Mouse (Mus musculus) kidney, postnatal 0 days (tissue): Measurements from ENCODE around the gene Ccdc187. TPM values are rescaled to one million over a fixed set of nuclear protein-coding genes. Genes with fewer than 3 reads are reported as not detected.

Source experiments
- ATAC-seq: fragments of 200-750 bp; cut with Nextera tagmentation; replicated peaks from 2 replicates; pipeline ENCODE4 v1.8.0; 2017; ENCODE audit warnings: low read depth, moderate number of reproducible peaks, moderate TSS enrichment, moderate library complexity; ENCODE audit not compliant: low FRiP score
- DNase-seq: peaks from one replicate; pipeline ENCODE4 v3.0.0-alpha.2; 2016; ENCODE audit warnings: low spot score
- H3K27ac ChIP-seq: fragments of 300-500 bp; sonication (generic); 2 replicates; pipeline ENCODE4 v1.5.1; 2014; ENCODE audit warnings: mild to moderate bottlenecking
- H3K27me3 ChIP-seq: fragments of 300-500 bp; sonication (generic); 2 replicates; pipeline ENCODE4 v1.6.1; 2014; ENCODE audit warnings: low read length, mixed read lengths; ENCODE audit not compliant: insufficient read depth
- H3K36me3 ChIP-seq: fragments of 300-500 bp; sonication (generic); 2 replicates; pipeline ENCODE4 v1.6.1; 2014; ENCODE audit warnings: low read length, mixed read lengths; ENCODE audit not compliant: insufficient read depth
- H3K4me1 ChIP-seq: fragments of 300-500 bp; sonication (generic); replicated peaks from 2 replicates; pipeline ENCODE4 v1.6.1; 2014; ENCODE audit warnings: antibody characterized with exemption, low read length, mixed read lengths; ENCODE audit not compliant: insufficient read depth
- H3K4me2 ChIP-seq: fragments of 300-500 bp; sonication (generic); 2 replicates; pipeline ENCODE4 v1.6.1; 2014; ENCODE audit warnings: mild to moderate bottlenecking, low read length, moderate library complexity, mixed read lengths
- H3K4me3 ChIP-seq: fragments of 300-500 bp; sonication (generic); replicated peaks from 2 replicates; pipeline ENCODE4 v1.5.1; 2014; ENCODE audit warnings: low read depth, low read length
- H3K9ac ChIP-seq: fragments of 300-500 bp; sonication (generic); 2 replicates; pipeline ENCODE4 v1.6.1; 2014; ENCODE audit warnings: low read depth, low read length
- H3K9me3 ChIP-seq: fragments of 300-500 bp; sonication (generic); replicated peaks from 2 replicates; pipeline ENCODE4 v1.6.1; 2016; ENCODE audit warnings: low read length, inconsistent platforms, mixed read lengths
- CTCF ChIP-seq: IDR thresholded peaks from 2 replicates; pipeline ENCODE4 v1.5.1; 2016; ENCODE audit warnings: antibody characterized with exemption, low read depth, mild to moderate bottlenecking, moderate library complexity
- WGBS: fragments of 180-500 bp; shearing (Covaris S2); extraction: QIAGEN DNeasy Blood & Tissue Kit; methylation state at CpG from one replicate; pipeline ENCODE4 v1.1.7; 2014; 5-methylcytosine and 5-hydroxymethylcytosine counted together
- polyA plus RNA-seq: library from polyadenylated mRNA; unstranded; fragments of >200 nt; fragmentation: Nextera tagmentation; extraction: Ambion mirVana; gene quantifications from 2 replicates; pipeline ENCODE4 v1.2.1, GENCODE M21; 2015

Ccdc187 gene
- polyA plus RNA-seq, 1 experiment from 2014 or later = not detected

- Histone ChIP-seq H3K4me3 (no peak overlapping the region), H3K36me3 (0 out of 2 replicates have a peak, but pooled peaks cover 7% of the 10 kb centered on the region), H3K27me3 (no peaks in the 10 kb centered on the region), H3K9ac (no peak overlapping the region), H3K27ac (no peak overlapping the region), H3K4me1 (no peaks in the 10 kb centered on the region), H3K9me3 (no peaks in the 10 kb centered on the region), H3K4me2 (no peak overlapping the region)
- TF ChIP-seq CTCF = peak; percentile 85
- ATAC-seq = no peak; the same call in 1 of the 2 replicates
- 62% methylated on average over 1 of the region's 1 CpGs for WGBS
- peak; percentile 84 for DNase-seq
These were observed 66.6 kb downstream of the Ccdc187 start for GRCm38 (mm10) chr2:26227788-26228187.

DNA sequence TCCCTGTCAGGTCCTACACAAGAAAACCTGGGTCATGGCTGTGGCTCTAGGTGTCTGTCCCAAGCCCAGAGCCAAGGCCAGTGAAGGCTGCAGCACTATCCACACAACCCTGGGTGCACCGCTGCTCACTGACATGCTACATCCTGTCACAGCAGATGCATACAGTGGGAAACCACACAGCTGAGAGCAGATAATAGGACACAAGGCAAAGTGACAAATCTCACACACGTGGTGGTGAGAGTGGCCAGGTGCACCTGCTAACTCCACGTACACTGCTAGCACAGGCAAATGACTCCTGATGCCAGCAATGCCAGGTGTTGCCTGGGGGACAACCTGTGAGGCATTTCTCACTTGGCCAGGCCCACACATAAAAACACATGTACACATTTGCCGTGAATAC, 69.1 kb downstream of the Ccdc187 start:
- ATAC-seq (no peak), DNase-seq (no peak)
- Histone ChIP-seq H3K4me3 (no peak overlapping the region), H3K9ac (no peak overlapping the region), H3K27ac (no peak overlapping the region), H3K36me3 (peaks cover 18% of the 10 kb centered on the region; the same call in 1 of the 2 replicates), H3K27me3 (no peaks in the 10 kb centered on the region), H3K4me1 (no peaks in the 10 kb centered on the region), H3K4me2 (no peak overlapping the region), H3K9me3 (no peaks in the 10 kb centered on the region)
- 87% methylated on average over 4 of the region's 4 CpGs for WGBS
- no peak for TF ChIP-seq CTCF

- Histone ChIP-seq H3K9ac (no peak overlapping the region), H3K9me3 (no peaks in the 10 kb centered on the region), H3K4me1 (no peaks in the 10 kb centered on the region), H3K27ac (no peak overlapping the region), H3K4me3 (no peak overlapping the region), H3K27me3 (no peaks in the 10 kb centered on the region), H3K4me2 (no peak overlapping the region), H3K36me3 (peaks cover 25% of the 10 kb centered on the region; the same call in 1 of the 2 replicates)
- DNase-seq = no peak
- peak; percentile 14; the same call in 1 of the 2 replicates for TF ChIP-seq CTCF
- WGBS = 86% methylated on average over 3 of the region's 3 CpGs
- ATAC-seq = no peak
These were observed 70.4 kb downstream of the Ccdc187 start for GRCm38 (mm10) chr2:26223961-26224360.

GRCm38 (mm10) chr2:26214526-26214925, 79.8 kb downstream of the Ccdc187 start:
- no peak overlapping the region for H3K9ac ChIP-seq
- no peak overlapping the region for H3K4me2 ChIP-seq
- ATAC-seq (no peak), DNase-seq (no peak)
- H3K36me3 ChIP-seq = peaks cover 30% of the 10 kb centered on the region; the same call in 1 of the 2 replicates
- H3K9me3 ChIP-seq = no peaks in the 10 kb centered on the region
- no peaks in the 10 kb centered on the region for H3K27me3 ChIP-seq
- 46% methylated on average over 3 of the region's 3 CpGs for WGBS
- H3K4me3 ChIP-seq = no peak overlapping the region
- H3K27ac ChIP-seq = no peak overlapping the region
- H3K4me1 ChIP-seq = no peaks in the 10 kb centered on the region
- TF ChIP-seq CTCF = no peak

DNA sequence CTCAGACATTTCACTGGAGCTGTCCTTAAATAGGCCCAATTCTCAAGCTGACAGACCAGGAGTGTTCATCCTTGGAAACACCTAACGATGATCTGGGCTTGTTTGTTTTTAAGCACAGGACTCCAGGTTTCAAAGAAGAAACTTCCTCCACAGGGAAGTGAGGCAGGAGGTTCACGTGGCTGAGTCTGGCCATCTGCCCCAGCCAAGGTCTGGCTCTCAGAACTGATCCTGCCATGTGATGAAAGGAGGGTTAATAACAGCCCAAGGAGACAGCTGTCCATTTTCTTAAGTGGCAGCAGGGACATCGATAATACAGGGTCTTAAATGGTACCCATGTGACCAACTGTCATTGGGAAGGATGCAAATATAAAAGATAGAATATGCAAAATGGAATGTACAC, 84.8 kb downstream of the Ccdc187 start:
- no peaks in the 10 kb centered on the region for H3K4me1 ChIP-seq
- H3K4me2 ChIP-seq = no peak overlapping the region
- peaks cover 17% of the 10 kb centered on the region; the same call in 1 of the 2 replicates for H3K36me3 ChIP-seq
- H3K9ac ChIP-seq = no peak overlapping the region
- no peak overlapping the region for H3K4me3 ChIP-seq
- ATAC-seq (no peak), DNase-seq (no peak)
- TF ChIP-seq CTCF = no peak
- WGBS = 76% methylated on average over 3 of the region's 3 CpGs
- H3K9me3 ChIP-seq = no peaks in the 10 kb centered on the region
- no peak overlapping the region for H3K27ac ChIP-seq
- peaks cover 34% of the 10 kb centered on the region for H3K27me3 ChIP-seq

GRCm38 (mm10) chr2:26208126-26208789, 86.1 kb downstream of the Ccdc187 start, which contains the start of gene Lhx3:
Gene Lhx3, minus strand, starts transcription at chr2:26208289.
- TF ChIP-seq CTCF = no peak
- peak; percentile 69 for ATAC-seq
- Histone ChIP-seq H3K27ac (no peak within 1 kb of the TSS), H3K27me3 (peaks cover 47% of the 10 kb centered on the region), H3K4me3 (no peak within 1 kb of the TSS), H3K9ac (no peak within 1 kb of the TSS), H3K9me3 (no peaks in the 10 kb centered on the region), H3K4me1 (no peaks in the 10 kb centered on the region), H3K36me3 (peaks cover 17% of the 10 kb centered on the region; the same call in 1 of the 2 replicates), H3K4me2 (no peak within 1 kb of the TSS)
- 5% methylated on average over 19 of the region's 19 CpGs for WGBS
- DNase-seq = peak; percentile 90
